Comparison of ENCODE assay signal across 10 mouse cellular contexts in the genomic region with DNA sequence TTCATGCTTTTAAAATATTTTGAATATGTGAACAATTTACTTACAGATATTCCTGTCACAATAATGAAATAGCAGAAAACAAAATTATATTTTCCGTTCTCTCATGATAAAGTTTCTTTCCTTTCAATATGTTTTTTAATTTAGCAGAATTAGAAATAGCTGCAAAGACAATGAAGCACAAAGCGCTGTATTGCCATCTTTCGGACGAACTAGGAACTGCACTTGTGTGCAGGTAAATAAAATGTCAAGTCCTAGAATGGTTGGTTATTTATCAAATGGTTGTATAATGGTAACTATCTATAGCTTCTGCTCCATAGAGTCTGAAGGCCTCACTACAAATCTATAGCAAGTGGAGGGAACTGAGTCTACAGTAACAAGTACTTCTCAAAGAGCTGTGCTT.
DNase-seq lines count a peak whose midpoint lies in the region; ATAC-seq and TF ChIP-seq lines count a peak whose summit lies in the region.
"Had no signal": no experiment of that assay in that cellular context is flagged by ENCODE, and none has a peak within 500 bp of the region (broad histone marks: within the 10 kb centered on the region; RNA-seq: fewer than 3 reads in every experiment).

No protein-coding gene starts in this region.

- no peak for TF ChIP-seq EP300 in stomach, postnatal 0 days (optimal IDR thresholded peaks at IDR 0.05)

- no peak overlapping the region for H3K9ac ChIP-seq in heart, embryonic 12.5 days
- H3K9ac ChIP-seq in stomach, postnatal 0 days (ENCODE audit: low read length), result no peak overlapping the region
- H3K9ac ChIP-seq: limb, embryonic 13.5 days; stomach, embryonic 15.5 days had no signal

- no peak overlapping the region for H3K4me3 ChIP-seq in heart, embryonic 12.5 days
- H3K4me3 ChIP-seq in stomach, postnatal 0 days (ENCODE audit: low read depth, low read length), result no peak overlapping the region
- H3K4me3 ChIP-seq: limb, embryonic 13.5 days; stomach, embryonic 15.5 days had no signal

- H3K9me3 ChIP-seq in heart, embryonic 12.5 days (replicated peaks), result no peaks in the 10 kb centered on the region
- H3K9me3 ChIP-seq in stomach, postnatal 0 days (ENCODE audit: control insufficient read depth, low read length), result no peaks in the 10 kb centered on the region
- H3K9me3 ChIP-seq: limb, embryonic 13.5 days; stomach, embryonic 15.5 days had no signal

- no peak overlapping the region for H3K27ac ChIP-seq in heart, embryonic 12.5 days (ENCODE audit: poor library complexity, severe bottlenecking)
- no peak overlapping the region for H3K27ac ChIP-seq in stomach, postnatal 0 days (replicated peaks)
- H3K27ac ChIP-seq: limb, embryonic 13.5 days; stomach, embryonic 15.5 days had no signal

- ATAC-seq in heart, embryonic 12.5 days (ENCODE audit: insufficient number of reproducible peaks, low FRiP score), result no peak
- ATAC-seq in stomach, postnatal 0 days (ENCODE audit: low FRiP score, low TSS enrichment), result no peak

- 2% methylated on average over 4 of the region's 4 CpGs for WGBS in heart, embryonic 12.5 days
- WGBS in stomach, postnatal 0 days, result 5% methylated on average over 4 of the region's 4 CpGs

- H3K36me3 ChIP-seq in heart, embryonic 12.5 days, result no peaks in the 10 kb centered on the region
- H3K36me3 ChIP-seq in stomach, postnatal 0 days (ENCODE audit: control insufficient read depth, insufficient read depth, low read length), result no peaks in the 10 kb centered on the region
- H3K36me3 ChIP-seq: limb, embryonic 13.5 days; stomach, embryonic 15.5 days had no signal

- H3K4me2 ChIP-seq in heart, embryonic 12.5 days, result no peak overlapping the region
- no peak overlapping the region for H3K4me2 ChIP-seq in stomach, postnatal 0 days (replicated peaks; ENCODE audit: low read depth)
- H3K4me2 ChIP-seq: stomach, embryonic 15.5 days had no signal

- H3K27me3 ChIP-seq in heart, embryonic 12.5 days (replicated peaks), result no peaks in the 10 kb centered on the region
- H3K27me3 ChIP-seq in stomach, postnatal 0 days (ENCODE audit: control insufficient read depth, insufficient read depth, low read length), result no peaks in the 10 kb centered on the region
- H3K27me3 ChIP-seq: limb, embryonic 13.5 days; stomach, embryonic 15.5 days had no signal

- 0 out of 2 replicates have a peak, but pooled peaks cover 6% of the 10 kb centered on the region for H3K4me1 ChIP-seq in heart, embryonic 12.5 days (replicated peaks)
- no peaks in the 10 kb centered on the region for H3K4me1 ChIP-seq in stomach, postnatal 0 days (replicated peaks; ENCODE audit: control insufficient read depth, insufficient read depth)
- H3K4me1 ChIP-seq: stomach, embryonic 15.5 days had no signal

- peak; percentile 60 for DNase-seq in heart, adult 8-10 months (ENCODE audit: low spot score)
- DNase-seq in A20 (ENCODE audit: low read depth, low spot score) (peak; percentile 69), adipocyte (ENCODE audit: low spot score) (peak; percentile 80)
- DNase-seq in embryo, embryonic 11.5 days (ENCODE audit: low read depth, low spot score), result peak; percentile 54
- DNase-seq in kidney, adult 8-10 months, result peak; percentile 24 to 66
- peak; percentile 65 for DNase-seq in lung, postnatal 10 days
- DNase-seq in stomach, postnatal 0 days (ENCODE audit: low spot score), result peak; percentile 66

- TF ChIP-seq CTCF in stomach, postnatal 0 days (IDR thresholded peaks at IDR 0.05; ENCODE audit: low read depth), result peak; percentile 92
